Mouse (Mus musculus): ENCODE data around the gene Olfr1511.
"Not testable (repeated sequence)": the region's sequence is repeated elsewhere in the genome, so short reads cannot be mapped to it uniquely, and the experiment has no call there.

Olfr1511 gene

DNA sequence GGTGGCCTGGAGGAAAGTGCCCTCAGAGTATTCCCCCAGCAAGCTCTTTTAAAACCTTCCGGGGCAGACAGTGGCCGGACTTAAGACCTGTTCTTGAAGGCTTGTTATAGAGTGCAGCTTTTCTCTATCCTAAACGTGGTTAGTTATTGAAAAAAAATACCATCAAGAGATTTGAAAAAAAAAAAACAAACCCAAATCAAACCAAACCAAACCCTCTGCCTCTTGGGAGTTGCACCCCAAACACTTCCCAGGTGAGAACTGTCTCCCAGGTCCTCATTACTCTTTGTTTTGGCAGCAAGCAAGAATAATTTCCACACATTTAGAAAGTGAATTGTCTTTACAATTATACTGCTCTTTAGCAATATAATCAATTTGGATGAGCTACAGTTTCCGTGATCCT, at the start of gene Olfr1511:
TSS of gene Olfr1511 (minus strand) at position 101 of the 400 bp plus-strand sequence.
- DNase-seq, result no peak

GRCm38 (mm10) chr14:52442690-52443089, 45.5 kb upstream of the Olfr1511 start, which contains the start of gene Olfr1509:
TSS of gene Olfr1509 (plus strand) at chr14:52442990.
- no peak for DNase-seq

- DNase-seq, result no peak
Observed at GRCm38 (mm10) chr14:52427686-52428085, 30.5 kb upstream of the Olfr1511 start.

DNA sequence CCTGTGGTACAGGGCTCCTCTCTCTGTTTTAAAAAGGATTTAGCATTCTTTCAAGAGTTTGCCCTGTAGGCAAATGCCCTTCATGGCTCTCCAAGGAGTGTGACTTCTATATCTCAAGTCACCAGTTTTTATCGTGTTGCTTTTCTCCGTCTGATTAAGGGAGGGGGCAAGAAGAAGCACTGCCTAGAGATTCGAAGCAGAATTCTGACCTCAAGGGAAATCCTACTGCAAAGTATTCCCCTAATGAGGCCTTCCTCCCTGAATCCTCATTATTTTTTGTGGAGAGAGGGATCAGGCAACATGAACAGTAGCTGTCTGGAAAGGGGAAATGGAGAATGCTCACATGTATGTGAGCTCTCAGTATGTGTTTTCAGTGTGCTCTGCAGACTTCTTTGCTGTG, 17.1 kb upstream of the Olfr1511 start, which contains the start of gene Olfr1510:
TSS of gene Olfr1510 (minus strand) at position 101 of the 400 bp plus-strand sequence.
- no peak for DNase-seq

DNA sequence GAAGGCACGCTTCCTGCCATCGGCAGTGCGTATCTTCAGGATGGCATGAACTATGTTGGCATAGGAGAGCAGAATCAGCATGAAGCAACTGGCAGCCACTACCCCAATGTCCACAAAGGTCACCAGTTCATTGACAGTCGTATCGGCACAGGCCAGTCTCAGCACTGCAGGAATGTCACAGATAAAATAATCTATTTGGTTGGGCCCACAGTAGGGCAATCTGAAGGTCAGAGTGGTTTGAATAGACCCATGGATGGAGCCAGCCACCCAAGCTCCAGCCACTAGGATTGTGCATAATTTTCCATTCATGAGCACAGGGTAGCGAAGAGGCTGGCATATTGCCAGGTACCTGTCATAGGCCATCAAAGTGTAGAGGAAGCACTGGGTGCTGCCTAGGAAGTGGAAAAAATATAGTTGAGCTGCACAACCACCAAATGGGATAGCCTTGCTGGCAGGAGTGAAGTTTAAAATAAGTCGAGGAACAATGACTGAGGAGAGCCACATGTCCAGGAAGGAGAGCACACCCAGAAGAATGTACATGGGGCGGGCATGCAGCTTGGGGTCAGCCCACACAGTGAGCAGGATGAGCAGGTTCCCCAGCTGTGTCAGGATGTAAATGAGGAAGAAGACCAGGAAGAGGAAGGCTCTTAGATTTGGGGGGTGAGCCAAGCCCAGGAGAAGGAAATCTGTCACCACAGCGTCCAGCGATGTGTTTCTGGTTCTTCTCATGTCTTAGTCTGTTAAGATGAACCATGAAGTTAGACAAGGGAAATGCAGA, 13.2 kb upstream of the Olfr1511 start:
- not testable (repeated sequence) for DNase-seq

DNA sequence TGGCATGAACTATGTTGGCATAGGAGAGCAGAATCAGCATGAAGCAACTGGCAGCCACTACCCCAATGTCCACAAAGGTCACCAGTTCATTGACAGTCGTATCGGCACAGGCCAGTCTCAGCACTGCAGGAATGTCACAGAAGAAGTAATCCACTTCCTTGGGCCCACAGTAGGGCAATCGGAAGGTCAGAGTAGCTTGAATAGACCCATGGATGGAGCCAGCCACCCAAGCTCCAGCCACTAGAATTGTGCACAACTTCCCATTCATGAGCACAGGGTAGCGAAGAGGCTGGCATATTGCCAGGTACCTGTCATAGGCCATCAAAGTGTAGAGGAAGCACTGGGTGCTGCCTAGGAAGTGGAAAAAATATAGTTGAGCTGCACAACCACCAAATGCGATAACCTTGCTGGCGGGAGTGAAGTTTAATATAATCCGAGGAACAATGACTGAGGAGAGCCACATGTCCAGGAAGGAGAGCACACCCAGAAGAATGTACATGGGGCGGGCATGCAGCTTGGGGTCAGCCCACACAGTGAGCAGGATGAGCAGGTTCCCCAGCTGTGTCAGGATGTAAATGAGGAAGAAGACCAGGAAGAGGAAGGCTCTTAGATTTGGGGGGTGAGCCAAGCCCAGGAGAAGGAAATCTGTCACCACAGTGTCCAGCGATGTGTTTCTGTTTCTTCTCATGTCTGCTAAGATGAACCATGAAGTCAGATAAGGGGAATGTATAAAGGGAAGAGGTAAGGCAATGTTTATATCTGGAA, 6.9 kb downstream of the Olfr1511 start:
- DNase-seq, result not testable (repeated sequence)

DNA sequence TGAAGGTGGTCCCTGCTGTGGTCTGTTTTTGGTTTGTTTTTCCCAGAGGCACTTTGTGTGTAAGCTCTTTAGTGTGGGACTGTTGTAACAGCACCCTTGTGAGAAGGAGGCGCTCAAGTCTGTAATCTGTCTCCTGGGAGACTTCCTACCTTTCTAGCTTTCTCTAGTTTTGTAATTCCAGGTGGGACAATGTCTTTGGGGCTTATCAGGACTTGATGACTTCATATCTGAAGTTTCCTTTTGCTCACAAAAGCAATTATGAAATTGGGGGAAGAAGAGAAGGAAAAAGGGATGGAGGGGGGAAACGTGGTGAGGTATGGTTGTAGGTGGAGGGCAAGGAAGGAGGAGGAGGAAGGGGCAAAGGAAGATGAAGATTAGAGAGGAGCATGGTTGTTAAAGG, 18.1 kb downstream of the Olfr1511 start, which contains the start of gene Olfr1512:
TSS of gene Olfr1512 (minus strand) at position 101 of the 400 bp plus-strand sequence.
- no peak for DNase-seq

DNA sequence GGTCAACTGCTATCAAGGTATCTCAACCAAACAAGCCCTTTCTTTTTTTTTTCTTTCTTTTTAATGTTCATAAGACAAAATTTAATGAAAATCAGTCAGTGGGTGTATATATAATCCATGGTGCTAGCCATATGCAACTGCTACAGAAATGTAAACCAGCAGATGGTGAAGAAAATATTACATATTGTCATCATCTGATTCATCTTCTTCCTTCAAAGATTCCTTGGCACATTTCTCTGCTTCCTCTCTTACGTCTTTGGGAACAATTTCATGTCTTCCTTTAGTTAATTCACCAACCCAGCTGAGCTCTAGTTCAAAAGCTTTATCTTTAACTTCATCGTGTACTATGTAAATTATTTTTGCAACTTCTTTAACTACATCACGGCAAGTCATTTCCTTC, 28.4 kb downstream of the Olfr1511 start:
- no peak for DNase-seq

- DNase-seq, result no peak
Observed at GRCm38 (mm10) chr14:52356308-52356707, 40.9 kb downstream of the Olfr1511 start, which contains the start of gene Olfr1513. TSS of gene Olfr1513 (minus strand) at chr14:52356408.

All from liver (tissue).